Mouse (Mus musculus) lung, postnatal 36 days (tissue): ENCODE measurements around the gene Gm5861.
"Not testable (repeated sequence)": the region's sequence is repeated elsewhere in the genome, so short reads cannot be mapped to it uniquely, and the experiment has no call there.

Experiments
- DNase-seq: peaks from one replicate; pipeline ENCODE4 v3.0.0; 2022; ENCODE audit warnings: mixed read lengths

Gm5861 gene

GRCm38 (mm10) chr5:11182772-11183171 is at the start of gene Gm5861:
Gm5861 (plus strand) TSS chr5:11183072.
- DNase-seq: not testable (repeated sequence)

GRCm38 (mm10) chr5:11138031-11138430 is 44.8 kb upstream of the Gm5861 start:
- DNase-seq: not testable (repeated sequence)
